Mouse (Mus musculus) liver, embryonic 14.5 days (tissue): Measurements from ENCODE around the gene Ntng1.

ENCODE experiments used
- CTCF ChIP-seq: IDR thresholded peaks from 2 replicates; pipeline ENCODE4 v1.5.1; 2016; ENCODE audit warnings: antibody characterized with exemption, low read depth, control low read depth
- EP300 ChIP-seq: IDR thresholded peaks from 2 replicates; pipeline ENCODE4 v1.6.1; 2016; ENCODE audit warnings: antibody characterized with exemption, low read depth

DNA sequence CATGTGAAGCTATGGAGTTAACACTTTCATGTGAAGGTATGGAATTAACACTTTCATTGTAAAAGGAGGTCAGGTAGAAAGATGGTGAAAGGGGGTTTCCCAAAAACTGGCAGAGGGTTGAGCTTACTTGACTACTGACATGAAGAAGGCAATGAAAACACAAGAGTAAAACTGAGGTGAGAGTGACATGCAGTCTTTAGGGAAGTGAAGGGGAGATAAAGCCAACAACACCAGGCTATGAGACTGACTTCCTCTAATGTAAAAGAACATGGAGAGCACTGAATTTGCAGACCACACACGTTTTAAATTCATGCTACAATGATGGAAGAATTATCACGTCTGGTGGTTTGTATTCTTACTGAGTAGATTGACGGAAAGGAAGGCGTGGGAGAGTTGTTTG, 168.7 kb downstream of the Ntng1 start:
- TF ChIP-seq EP300 (no peak), CTCF (no peak)
